Mouse (Mus musculus): ENCODE measurements at regions not wholly inside any gene's neighbourhood (a gene's known extent, or its start where the extent isn't known, plus 50 kb on each side); places are given as distances from the start of the nearest gene placed in this dataset.
A peak's percentile ranks its signal among the peaks of the same experiment; 100 is the strongest.

DNA sequence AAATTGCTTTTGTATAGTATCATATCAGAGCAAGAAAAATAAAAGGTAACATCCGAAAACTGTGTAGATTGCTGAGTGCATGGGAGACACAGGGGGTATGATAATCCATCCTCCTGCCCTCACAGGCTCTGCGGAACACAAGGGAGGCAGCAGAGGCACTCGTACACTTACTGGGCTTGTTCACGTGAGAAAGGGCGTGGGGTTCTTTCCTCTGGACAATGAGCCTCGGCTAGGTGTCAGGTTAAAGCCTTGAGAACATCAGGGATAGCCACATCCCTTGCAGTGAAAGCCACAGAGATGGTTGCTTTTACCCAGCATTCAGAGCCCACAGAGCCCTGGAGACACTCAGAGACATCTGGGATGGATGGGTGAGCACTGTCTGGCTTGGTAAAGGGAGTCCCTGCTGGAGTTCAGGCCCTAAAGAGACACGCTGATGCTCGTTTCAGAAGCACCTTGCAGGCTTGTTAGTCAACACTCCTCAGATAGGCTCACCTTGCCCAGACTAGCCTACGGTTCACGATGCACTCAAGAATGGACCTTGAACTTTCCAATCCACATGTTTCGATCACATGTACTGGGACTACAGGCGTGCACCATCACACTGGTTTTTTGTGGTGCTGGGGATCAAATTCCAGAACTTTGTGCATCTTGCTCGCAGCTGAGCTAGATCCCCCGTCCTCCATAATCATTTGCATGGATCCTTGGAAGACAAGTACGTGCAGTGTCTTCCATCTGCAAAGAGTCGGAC, 83.5 kb upstream of the Spin1 start:
- peak; percentile 80 for DNase-seq (ENCODE audit: low read depth, low spot score)

DNA sequence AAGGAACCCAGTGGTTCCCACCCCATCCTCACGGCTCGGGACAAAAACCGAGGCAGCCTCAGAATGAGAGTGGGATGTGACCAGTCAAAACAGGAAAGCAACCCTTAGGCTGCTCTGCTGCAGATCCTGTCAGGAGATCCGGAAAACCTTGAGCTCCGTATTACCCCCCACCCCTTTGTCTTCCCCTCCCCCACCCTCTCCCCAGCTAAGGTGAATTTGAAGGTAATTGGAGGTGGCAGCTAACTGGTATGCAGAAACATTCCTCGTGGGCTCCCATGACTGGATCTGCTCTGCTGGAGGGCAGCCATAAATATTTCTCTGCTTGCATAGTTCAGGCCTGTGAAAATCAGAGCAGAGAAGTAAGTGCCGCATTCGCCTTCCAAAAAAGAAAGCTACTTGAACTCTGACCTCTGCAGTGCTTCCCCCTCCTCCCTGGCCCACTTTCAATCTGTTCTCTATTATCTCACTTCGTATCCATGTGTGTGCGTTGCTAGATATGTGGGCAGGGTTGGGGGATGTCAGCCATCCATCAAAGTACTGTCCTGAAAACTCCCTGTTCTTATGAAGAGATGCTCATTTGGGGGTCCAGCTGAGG, 82.9 kb upstream of the Spin1 start:
- DNase-seq (ENCODE audit: low read depth, low spot score): peak; percentile 75

DNA sequence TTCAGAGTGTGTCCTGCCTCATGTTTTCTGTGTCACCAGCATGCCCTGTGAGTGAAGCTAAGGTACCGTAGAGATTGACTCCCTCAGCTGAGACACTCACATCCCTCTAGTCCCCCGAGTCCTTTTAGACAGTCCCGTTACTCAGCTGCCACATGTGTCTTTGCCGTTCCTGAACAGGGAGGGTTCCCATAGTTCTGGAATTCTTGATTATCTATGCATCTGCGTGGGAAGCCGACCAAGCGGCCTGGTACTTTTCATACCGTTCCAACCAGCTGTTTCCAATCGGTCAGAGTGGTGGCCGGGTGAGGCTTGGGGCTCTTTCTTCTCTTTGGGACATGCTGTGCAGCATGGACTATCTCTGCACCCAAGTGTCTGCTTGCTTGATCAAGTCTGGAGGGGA, 82.3 kb upstream of the Spin1 start:
- no peak for DNase-seq (ENCODE audit: low read depth, low spot score)

DNA sequence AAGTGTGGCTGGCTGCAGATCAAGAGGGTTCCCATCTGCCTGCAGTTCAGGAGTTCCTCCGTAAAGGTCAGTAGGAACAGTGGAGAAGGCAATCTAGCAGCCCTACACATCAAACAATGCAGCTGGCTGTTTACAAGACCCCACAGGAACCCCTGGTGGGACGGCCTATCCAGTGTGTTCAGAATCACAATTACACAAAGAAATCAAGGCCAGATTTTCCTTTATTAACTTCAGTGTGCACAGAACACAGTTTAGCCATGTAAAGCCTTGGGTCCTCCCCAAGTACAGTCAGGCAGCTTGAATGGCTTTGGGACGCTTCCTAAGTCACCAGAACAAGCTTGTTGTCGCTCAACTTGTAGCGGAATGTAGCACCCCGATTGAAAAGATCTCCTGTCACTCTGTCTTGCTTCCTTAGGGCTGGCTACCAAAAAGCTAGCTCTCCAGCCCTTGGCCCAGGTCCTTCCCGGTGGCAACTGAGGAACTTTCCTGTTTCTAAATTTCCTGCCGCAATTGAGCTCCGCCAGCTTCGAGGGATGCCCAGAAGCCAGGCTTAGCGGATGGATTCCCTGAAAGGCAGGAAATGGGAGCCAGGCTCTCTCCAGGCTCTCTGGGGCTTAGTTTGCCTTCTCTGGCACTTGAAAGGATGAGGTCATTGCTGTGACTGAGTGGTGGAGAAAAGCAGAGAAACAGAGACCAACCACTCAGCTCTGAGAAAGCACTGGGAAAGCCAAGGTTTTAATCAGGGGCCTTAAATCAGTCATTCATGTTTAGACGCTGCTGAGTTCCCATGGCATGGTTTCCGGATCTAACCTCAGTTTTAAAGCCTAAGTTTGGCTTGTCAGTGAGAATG, 78.1 kb upstream of the Spin1 start:
- peak; percentile 75 for DNase-seq (ENCODE audit: low read depth, low spot score)

DNA sequence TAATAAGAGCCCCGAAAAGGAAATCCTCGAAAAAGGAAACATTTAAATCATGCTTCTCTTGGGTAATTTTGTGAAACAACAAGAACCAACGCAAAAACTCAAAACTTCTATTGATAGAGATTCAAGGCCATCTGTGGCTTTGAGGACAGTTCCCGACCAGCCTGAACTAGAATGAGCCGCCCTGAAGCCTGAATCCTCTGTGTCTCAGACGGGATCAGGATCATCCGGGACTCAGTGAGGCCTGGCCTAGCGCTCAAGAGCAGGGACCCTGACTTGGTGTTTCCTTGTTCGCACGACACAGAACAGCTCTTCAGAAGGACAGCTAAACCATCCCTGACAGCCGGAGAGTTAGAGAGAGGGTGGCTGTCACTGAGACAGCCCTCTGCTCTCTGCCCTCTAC, 77.4 kb upstream of the Spin1 start:
- peak; percentile 72 for DNase-seq (ENCODE audit: low read depth, low spot score)

DNA sequence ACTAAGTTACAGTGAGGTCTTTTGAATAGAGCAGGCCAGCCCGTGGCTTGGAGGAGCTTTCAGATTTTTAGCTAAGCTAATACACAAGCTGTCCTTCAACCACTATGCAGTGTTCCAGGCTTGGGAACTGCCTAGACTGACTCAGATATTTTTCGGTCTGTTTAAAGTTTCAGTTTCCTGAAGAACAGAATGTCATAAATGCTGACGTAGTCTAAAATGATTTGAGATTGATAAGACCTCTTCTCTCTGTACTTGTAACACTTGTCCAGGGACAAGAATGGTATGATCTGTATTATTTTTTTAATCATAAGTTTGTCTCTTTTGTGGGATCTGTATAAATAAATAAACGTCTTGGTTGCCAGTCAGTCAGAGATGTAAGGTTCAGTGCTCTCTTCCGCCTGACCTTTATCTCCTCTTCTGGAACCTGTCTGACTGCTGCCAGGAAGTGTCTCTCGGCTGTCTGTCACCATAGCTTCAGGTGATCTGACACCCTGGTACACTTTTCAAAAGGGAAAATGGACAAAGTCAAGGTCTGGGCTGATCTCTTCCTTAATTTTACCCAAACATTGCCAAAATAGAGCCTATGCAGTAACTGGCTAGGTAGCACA, 74.3 kb upstream of the Spin1 start:
- no peak for DNase-seq (ENCODE audit: low read depth, low spot score)

DNA sequence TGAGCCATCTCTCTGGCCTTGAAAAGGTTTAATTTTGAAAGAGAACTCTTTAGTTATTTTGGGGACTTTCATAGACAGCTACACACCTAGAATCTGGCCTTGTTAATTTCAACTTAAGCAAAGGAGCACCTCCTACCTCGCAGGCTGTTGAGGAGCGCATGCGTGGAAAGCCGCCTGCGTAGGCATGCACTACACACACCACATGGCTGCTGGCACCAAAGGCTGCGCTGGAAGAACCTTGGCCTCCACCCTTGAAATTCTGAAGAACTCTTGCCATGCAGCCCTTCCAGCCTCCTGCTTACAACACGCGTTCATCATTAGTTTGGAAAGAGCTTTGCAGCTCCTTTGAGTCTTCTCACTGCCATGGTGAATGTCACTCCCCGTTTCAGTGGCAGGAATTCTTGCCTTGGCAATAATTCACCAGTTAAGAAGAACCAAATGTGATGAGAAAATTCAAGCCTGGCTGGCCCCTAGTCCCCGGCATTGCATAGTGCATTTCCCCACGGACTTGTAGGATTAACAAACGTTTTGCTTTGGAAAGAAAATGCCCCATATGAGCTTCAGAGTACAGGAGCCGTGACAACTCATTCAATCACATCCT, 62.7 kb upstream of the Spin1 start:
- DNase-seq (ENCODE audit: low read depth, low spot score): no peak

DNA sequence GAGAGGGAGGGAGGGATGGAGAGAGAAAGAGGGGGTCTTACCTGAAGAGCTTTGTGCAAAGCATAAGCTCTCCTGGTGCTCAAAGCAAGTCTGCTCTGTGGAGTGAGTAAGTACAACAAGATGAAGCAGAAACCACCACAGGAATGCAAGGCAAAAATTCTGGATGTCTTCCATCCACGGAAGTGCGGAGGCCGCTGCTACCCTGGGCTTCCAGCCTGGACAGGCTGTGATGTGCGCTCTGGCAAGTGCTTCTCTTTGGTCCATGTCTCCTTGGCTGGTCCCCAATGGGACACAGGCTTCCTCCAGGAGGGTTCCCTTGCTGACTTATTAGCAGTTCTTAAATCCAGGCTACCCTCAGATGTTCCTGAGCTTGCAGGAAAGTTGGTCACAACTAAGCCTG, 61.7 kb upstream of the Spin1 start:
- no peak for DNase-seq (ENCODE audit: low read depth, low spot score)

DNA sequence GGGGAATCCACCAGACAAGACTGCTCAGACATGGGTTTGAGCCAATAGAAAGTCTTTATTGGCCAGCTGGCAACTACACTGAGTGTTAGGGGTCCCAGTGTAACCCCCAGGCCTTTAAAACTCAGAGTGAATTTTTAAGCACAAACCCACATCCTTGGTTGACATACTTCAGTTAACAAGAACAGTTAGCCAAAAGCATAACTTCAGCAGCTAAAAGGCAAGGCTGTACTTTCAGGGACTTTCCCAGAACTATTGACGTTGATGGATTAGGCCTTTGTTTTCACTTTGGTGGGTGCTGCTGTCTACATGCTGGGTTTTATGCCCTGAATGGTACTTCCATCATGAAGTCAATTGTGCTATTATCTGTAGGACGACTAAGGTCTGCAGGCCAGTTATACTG, 59.6 kb upstream of the Spin1 start:
- no peak for DNase-seq (ENCODE audit: low read depth, low spot score)

DNA sequence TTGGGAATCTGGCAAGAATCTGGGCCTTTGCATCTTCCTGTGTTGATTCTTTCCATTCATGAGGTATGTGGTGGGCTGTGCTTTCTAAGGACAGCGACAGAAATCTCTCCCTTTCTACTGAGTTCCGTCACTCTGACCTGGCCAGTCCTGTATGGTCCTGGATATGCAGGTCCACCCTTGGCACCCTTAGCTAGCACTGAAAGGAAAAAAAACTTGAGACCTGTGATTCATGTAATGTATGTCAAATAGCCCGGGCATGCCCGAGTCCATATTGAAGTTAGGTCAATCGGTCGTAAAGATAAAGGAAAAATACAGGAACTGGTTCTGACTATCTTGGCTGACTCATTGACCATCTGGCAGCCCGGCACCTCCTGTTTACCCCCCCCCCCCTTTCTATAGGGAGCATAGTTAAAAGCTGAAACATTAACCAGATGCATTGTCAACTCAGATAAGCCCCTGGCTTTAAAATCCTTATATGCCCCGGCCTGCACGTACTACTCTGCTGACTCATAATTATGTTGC, 57.7 kb upstream of the Spin1 start:
- DNase-seq (ENCODE audit: low read depth, low spot score): no peak
